Comparison of ENCODE assay signal across 17 mouse cellular contexts in the genomic region with DNA sequence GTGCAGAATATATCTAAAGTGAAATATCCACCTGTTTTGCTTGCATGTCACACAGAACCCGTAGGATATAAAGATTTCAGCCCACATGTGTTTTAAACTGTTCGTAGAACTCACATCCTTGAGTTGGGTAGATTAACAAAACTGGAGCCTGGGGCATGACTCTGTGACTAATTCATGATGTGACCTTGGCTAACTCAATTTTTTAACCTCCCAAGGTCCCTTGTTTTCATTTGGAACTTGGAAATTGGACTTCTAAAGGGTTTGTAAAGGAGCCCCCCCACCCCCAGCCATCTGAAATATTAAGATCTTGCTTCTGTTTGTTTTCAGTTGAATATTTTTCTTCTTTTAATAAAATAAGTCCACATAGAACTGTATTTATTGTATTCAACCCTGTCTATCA.
DNase-seq lines count a peak whose midpoint lies in the region; ATAC-seq lines count a peak whose summit lies in the region.
"Had no signal": no experiment of that assay in that cellular context is flagged by ENCODE, and none has a peak within 500 bp of the region (broad histone marks: within the 10 kb centered on the region; RNA-seq: fewer than 3 reads in every experiment).

No protein-coding gene starts in this region.

- no peak overlapping the region for H3K4me3 ChIP-seq in embryonic facial prominence, embryonic 11.5 days (ENCODE audit: low read depth, low read length)
- no peak overlapping the region for H3K4me3 ChIP-seq in embryonic facial prominence, embryonic 10.5 days
- H3K4me3 ChIP-seq in midbrain, embryonic 15.5 days: no peak overlapping the region
- H3K4me3 ChIP-seq: embryonic facial prominence, embryonic 12.5 days; forebrain, embryonic 13.5 days; forebrain, embryonic 15.5 days had no signal

- H3K36me3 ChIP-seq in embryonic facial prominence, embryonic 11.5 days (replicated peaks; ENCODE audit: control insufficient read depth, insufficient read depth, low read depth, low read length): no peaks in the 10 kb centered on the region
- no peaks in the 10 kb centered on the region for H3K36me3 ChIP-seq in embryonic facial prominence, embryonic 10.5 days (replicated peaks)
- H3K36me3 ChIP-seq in midbrain, embryonic 15.5 days (replicated peaks): no peaks in the 10 kb centered on the region
- H3K36me3 ChIP-seq: embryonic facial prominence, embryonic 12.5 days; forebrain, embryonic 15.5 days had no signal

- H3K27ac ChIP-seq in embryonic facial prominence, embryonic 11.5 days (replicated peaks; ENCODE audit: low read depth, low read length): no peak overlapping the region
- no peak overlapping the region for H3K27ac ChIP-seq in embryonic facial prominence, embryonic 10.5 days (replicated peaks)
- no peak overlapping the region for H3K27ac ChIP-seq in midbrain, embryonic 15.5 days
- H3K27ac ChIP-seq: embryonic facial prominence, embryonic 12.5 days; forebrain, embryonic 13.5 days; forebrain, embryonic 15.5 days had no signal

- no peaks in the 10 kb centered on the region for H3K4me1 ChIP-seq in embryonic facial prominence, embryonic 11.5 days (ENCODE audit: control insufficient read depth, insufficient read depth, low read length)
- no peaks in the 10 kb centered on the region for H3K4me1 ChIP-seq in embryonic facial prominence, embryonic 10.5 days
- no peaks in the 10 kb centered on the region for H3K4me1 ChIP-seq in midbrain, embryonic 15.5 days
- H3K4me1 ChIP-seq: embryonic facial prominence, embryonic 12.5 days; forebrain, embryonic 13.5 days had no signal

- no peak overlapping the region for H3K9ac ChIP-seq in embryonic facial prominence, embryonic 11.5 days (replicated peaks; ENCODE audit: low read length)
- H3K9ac ChIP-seq in midbrain, embryonic 15.5 days: no peak overlapping the region
- H3K9ac ChIP-seq: embryonic facial prominence, embryonic 12.5 days; forebrain, embryonic 13.5 days; forebrain, embryonic 15.5 days; forebrain, postnatal 0 days had no signal

- ATAC-seq in embryonic facial prominence, embryonic 11.5 days (replicated peaks; ENCODE audit: insufficient number of reproducible peaks, low FRiP score, low TSS enrichment, low read depth): no peak
- ATAC-seq in midbrain, embryonic 15.5 days (replicated peaks): no peak
- ATAC-seq: forebrain, embryonic 13.5 days; forebrain, embryonic 15.5 days; forebrain, postnatal 0 days had no signal

- WGBS in embryonic facial prominence, embryonic 11.5 days: 41% methylated on average over 2 of the region's 2 CpGs
- WGBS in embryonic facial prominence, embryonic 10.5 days: 58% methylated on average over 2 of the region's 2 CpGs
- 82% methylated on average over 2 of the region's 2 CpGs for WGBS in midbrain, embryonic 15.5 days

- no peaks in the 10 kb centered on the region for H3K9me3 ChIP-seq in embryonic facial prominence, embryonic 11.5 days (replicated peaks; ENCODE audit: control insufficient read depth, low read length)
- H3K9me3 ChIP-seq in embryonic facial prominence, embryonic 10.5 days: no peaks in the 10 kb centered on the region
- H3K9me3 ChIP-seq in midbrain, embryonic 15.5 days: no peaks in the 10 kb centered on the region
- H3K9me3 ChIP-seq: embryonic facial prominence, embryonic 12.5 days; forebrain, embryonic 13.5 days; forebrain, embryonic 15.5 days had no signal

- intact Hi-C loops in left cerebral cortex, postnatal 4 days (cut with DNase I): no loop called here

- no peaks in the 10 kb centered on the region for H3K27me3 ChIP-seq in embryonic facial prominence, embryonic 11.5 days (ENCODE audit: control insufficient read depth, insufficient read depth, low read length)
- H3K27me3 ChIP-seq in embryonic facial prominence, embryonic 10.5 days (replicated peaks; ENCODE audit: low read depth, poor library complexity, severe bottlenecking): no peaks in the 10 kb centered on the region
- no peaks in the 10 kb centered on the region for H3K27me3 ChIP-seq in midbrain, embryonic 15.5 days (replicated peaks)
- H3K27me3 ChIP-seq: embryonic facial prominence, embryonic 12.5 days; forebrain, embryonic 13.5 days; forebrain, embryonic 15.5 days had no signal

- peak; percentile 40 for DNase-seq in adrenal gland, adult 2 months
- DNase-seq in adrenal gland, postnatal 25 days: no peak
- peak; percentile 63 for DNase-seq in embryonic facial prominence, embryonic 11.5 days (ENCODE audit: low spot score)
- no peak for DNase-seq in embryonic facial prominence, embryonic 10.5 days (ENCODE audit: low spot score)
- DNase-seq in adrenal gland, postnatal 10 days: peak; percentile 9
- peak; percentile 8 for DNase-seq in adrenal gland, postnatal 14 days
- DNase-seq in left cerebral cortex, postnatal 4 days: no peak
- DNase-seq: cerebellum, adult 11-12 months; cerebellum, adult 2 months; cerebellum, adult 9-10 months; cerebellum, postnatal 10 days; cerebellum, postnatal 25 days; forebrain, postnatal 0 days had no signal

- H3K4me2 ChIP-seq in embryonic facial prominence, embryonic 11.5 days (ENCODE audit: low read depth, low read length): no peak overlapping the region
- H3K4me2 ChIP-seq in midbrain, embryonic 15.5 days: no peak overlapping the region
- H3K4me2 ChIP-seq: embryonic facial prominence, embryonic 12.5 days; forebrain, embryonic 13.5 days; forebrain, embryonic 15.5 days had no signal

Comparison
In these comparisons a context has a peak if more than half of its experiments do, and no peak if none do; other contexts are left out.
1. DNase-seq: peak in adrenal gland, adult 2 months (single experiment), embryonic facial prominence, embryonic 11.5 days (single experiment), adrenal gland, postnatal 10 days (single experiment) and adrenal gland, postnatal 14 days (single experiment); none in adrenal gland, postnatal 25 days (single experiment), embryonic facial prominence, embryonic 10.5 days (single experiment) and left cerebral cortex, postnatal 4 days (single experiment).